Mouse (Mus musculus): ENCODE results near the gene Olfr113.
"Not testable (repeated sequence)": the region's sequence is repeated elsewhere in the genome, so short reads cannot be mapped to it uniquely, and the experiment has no call there.

Gene Olfr113

DNA sequence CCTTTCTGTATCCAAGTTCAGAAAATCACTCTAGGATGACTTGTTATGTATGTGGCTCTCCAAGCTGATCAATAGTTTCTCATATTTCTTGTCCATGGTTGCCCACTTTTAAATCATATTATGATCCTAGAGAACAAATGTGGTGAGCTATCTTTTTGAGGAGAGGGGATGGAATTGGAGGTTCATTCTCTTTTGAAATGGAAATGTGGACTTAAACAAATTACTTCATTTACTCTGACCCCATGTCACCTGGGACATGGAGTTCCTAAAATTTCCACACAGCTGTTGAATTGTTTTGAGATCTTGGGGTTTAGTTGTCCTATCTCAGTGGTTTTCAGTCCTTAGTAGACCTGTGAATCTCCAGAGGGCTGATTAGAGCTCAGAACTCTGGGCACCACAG lies at the start of gene Olfr113:
Gene Olfr113 (minus strand): TSS at position 101 of the 400 bp plus-strand sequence.
- in situ Hi-C loops (cut with MboI; ENCODE audit: low pct_unique_long_range_greater_than_20kb in 1 of 2, low sequenced_read_pairs in 2 of 2, unreplicated experiment in 1 of 2), result no loop called here

- in situ Hi-C loops (cut with MboI; ENCODE audit: low pct_unique_long_range_greater_than_20kb in 1 of 2, low sequenced_read_pairs in 2 of 2, unreplicated experiment in 1 of 2), result no loop called here
Observed at GRCm38 (mm10) chr17:37627009-37627408, 49.5 kb upstream of the Olfr113 start, which contains the start of the genes Olfr115 and Olfr116. Gene Olfr115, minus strand, starts transcription at chr17:37627109. Gene Olfr116, minus strand, starts transcription at chr17:37627199.

DNA sequence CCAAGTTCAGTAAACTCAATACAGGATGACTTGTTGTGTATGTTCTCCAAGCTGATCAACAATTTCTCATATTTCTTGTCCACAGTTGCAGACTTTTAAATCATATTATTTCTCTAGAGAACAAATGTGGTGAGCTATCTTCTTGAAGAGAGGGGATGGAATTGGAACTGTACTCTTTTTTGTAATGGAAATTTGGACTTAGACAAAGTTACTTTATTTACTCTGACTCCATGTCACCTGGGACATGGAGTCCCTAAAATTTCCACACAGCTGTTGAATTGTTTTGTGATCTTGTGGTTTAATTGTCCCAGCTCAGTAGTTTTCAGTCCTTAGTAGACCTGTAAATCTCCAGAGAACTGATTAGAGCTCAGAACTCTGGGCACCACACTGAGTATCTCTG lies 15.2 kb upstream of the Olfr113 start, which contains the start of gene Olfr114:
Gene Olfr114 (minus strand): TSS at position 101 of the 400 bp plus-strand sequence.
- in situ Hi-C loops (cut with MboI; ENCODE audit: low pct_unique_long_range_greater_than_20kb in 1 of 2, low sequenced_read_pairs in 2 of 2, unreplicated experiment in 1 of 2), result no loop called here

GRCm38 (mm10) chr17:37569351-37569750 lies 8.1 kb downstream of the Olfr113 start, which contains the start of gene Olfr112:
Gene Olfr112, minus strand, starts transcription at chr17:37569451.
- in situ Hi-C loops (cut with MboI; ENCODE audit: low pct_unique_long_range_greater_than_20kb in 1 of 2, low sequenced_read_pairs in 2 of 2, unreplicated experiment in 1 of 2), result no loop called here

DNA sequence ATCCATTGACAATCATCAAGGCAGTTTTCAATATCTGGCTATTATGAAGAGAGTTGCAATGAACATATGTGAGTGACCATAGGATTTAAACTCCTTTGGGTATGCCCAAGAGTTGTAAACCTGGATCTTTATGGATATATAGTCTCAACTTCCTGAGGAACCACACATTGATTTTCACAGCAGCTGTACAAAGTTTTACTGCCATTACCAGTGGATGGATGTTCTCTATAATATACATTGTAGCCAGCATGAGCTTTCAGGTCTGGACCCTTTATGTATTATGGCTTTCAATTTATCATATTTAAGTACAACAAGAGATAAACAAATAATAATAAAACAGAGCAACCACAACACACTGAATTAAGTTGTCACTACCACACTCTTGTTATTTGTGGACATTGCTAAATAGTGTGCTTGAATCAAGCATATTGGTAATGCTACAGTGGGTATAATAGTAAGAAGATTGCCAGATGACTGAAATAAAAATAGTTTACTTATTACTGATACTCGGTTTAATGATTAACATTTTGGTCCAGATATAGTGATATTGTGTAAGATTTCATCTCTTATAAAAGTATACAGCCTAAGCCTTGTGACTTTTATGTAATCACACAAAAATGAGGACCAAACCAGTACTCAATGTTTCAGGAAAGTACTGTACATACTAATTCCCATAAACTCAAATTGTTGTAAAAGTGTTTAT lies 18.4 kb downstream of the Olfr113 start:
- in situ Hi-C loops (cut with MboI; ENCODE audit: low pct_unique_long_range_greater_than_20kb in 1 of 2, low sequenced_read_pairs in 2 of 2, unreplicated experiment in 1 of 2), result no loop called here

- in situ Hi-C loops (cut with MboI; ENCODE audit: low pct_unique_long_range_greater_than_20kb in 1 of 2, low sequenced_read_pairs in 2 of 2, unreplicated experiment in 1 of 2), result no loop called here
Observed at GRCm38 (mm10) chr17:37543800-37544435, 33.5 kb downstream of the Olfr113 start.

- in situ Hi-C loops (cut with MboI; ENCODE audit: low pct_unique_long_range_greater_than_20kb in 1 of 2, low sequenced_read_pairs in 2 of 2, unreplicated experiment in 1 of 2), result no loop called here
Observed at GRCm38 (mm10) chr17:37541454-37542119, 35.9 kb downstream of the Olfr113 start.

DNA sequence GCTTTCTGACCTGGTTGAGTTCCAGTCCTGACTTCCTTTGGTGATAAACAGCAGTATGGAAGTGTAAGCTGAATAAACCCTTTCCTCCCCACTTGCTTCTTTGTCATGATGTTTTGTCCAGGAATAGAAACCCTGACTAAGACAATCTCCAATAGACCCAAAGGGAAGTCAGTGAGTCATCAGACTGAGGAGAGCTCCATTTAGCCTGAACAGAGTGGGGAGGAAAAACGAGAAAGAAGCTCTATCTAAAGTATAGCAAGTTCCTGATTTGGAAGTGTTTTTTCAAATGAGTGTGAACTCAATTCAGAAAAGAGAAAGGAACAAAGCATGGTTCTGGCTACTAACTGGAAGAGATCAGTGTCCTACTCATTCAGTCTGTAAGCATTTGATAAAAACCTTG lies 39.0 kb downstream of the Olfr113 start:
- in situ Hi-C loops (cut with MboI; ENCODE audit: low pct_unique_long_range_greater_than_20kb in 1 of 2, low sequenced_read_pairs in 2 of 2, unreplicated experiment in 1 of 2), result not testable (repeated sequence)

DNA sequence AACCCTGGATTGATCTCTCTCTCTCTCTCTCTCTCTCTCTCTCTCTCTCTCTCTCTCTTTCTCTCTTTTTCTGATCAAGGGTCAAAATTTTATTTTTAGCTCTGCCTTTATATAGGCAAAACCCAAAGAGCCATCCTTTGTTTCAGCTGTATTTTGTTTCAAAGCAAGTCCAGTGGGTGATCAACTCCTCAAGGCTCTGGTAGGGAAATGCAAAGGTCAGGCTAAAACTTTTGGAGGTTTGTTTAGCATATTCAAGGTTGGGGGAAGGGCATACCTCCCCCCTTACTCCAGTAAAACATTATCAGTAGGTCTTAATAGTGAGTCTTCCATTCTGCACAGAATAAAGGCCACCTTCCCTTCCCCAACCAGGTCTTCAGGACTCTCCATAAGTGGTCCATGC lies 42.3 kb downstream of the Olfr113 start:
- in situ Hi-C loops (cut with MboI; ENCODE audit: low pct_unique_long_range_greater_than_20kb in 1 of 2, low sequenced_read_pairs in 2 of 2, unreplicated experiment in 1 of 2), result no loop called here

DNA sequence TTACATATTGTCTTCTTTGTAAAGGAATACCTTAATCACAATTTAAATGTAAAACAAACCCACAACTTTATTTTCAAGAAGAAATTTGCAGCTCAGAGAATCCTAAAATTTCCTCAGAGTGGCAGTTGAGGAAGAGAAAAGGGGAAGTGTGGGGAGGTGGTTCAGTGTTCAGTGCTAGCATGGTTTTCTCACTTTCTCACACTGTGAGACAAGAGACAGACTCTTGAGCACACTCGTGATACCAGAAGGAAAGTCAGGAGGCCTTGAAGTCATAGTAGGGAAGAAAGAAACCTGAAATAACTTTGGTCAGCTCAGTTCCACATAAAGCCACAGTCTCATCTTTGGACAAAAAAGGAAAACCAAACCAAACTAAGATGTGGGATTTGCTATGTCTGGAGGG lies 52.0 kb downstream of the Olfr113 start:
- in situ Hi-C loops (cut with MboI; ENCODE audit: low pct_unique_long_range_greater_than_20kb in 1 of 2, low sequenced_read_pairs in 2 of 2, unreplicated experiment in 1 of 2), result not testable (repeated sequence)

- in situ Hi-C loops (cut with MboI; ENCODE audit: low pct_unique_long_range_greater_than_20kb in 1 of 2, low sequenced_read_pairs in 2 of 2, unreplicated experiment in 1 of 2), result not testable (repeated sequence)
Observed at GRCm38 (mm10) chr17:37524612-37525011, 52.9 kb downstream of the Olfr113 start.
